Mouse (Mus musculus): Measurements from ENCODE around the gene Bnip1. TPM values are rescaled to one million over a fixed set of nuclear protein-coding genes. Genes with fewer than 3 reads are reported as not detected.
A peak's percentile ranks its signal among the peaks of the same experiment; 100 is the strongest.

Bnip1 gene
- polyA plus RNA-seq (2015; fragmentation: Nextera tagmentation; extraction: Ambion mirVana): 56.8 and 56.9 TPM in 2 replicates

DNA sequence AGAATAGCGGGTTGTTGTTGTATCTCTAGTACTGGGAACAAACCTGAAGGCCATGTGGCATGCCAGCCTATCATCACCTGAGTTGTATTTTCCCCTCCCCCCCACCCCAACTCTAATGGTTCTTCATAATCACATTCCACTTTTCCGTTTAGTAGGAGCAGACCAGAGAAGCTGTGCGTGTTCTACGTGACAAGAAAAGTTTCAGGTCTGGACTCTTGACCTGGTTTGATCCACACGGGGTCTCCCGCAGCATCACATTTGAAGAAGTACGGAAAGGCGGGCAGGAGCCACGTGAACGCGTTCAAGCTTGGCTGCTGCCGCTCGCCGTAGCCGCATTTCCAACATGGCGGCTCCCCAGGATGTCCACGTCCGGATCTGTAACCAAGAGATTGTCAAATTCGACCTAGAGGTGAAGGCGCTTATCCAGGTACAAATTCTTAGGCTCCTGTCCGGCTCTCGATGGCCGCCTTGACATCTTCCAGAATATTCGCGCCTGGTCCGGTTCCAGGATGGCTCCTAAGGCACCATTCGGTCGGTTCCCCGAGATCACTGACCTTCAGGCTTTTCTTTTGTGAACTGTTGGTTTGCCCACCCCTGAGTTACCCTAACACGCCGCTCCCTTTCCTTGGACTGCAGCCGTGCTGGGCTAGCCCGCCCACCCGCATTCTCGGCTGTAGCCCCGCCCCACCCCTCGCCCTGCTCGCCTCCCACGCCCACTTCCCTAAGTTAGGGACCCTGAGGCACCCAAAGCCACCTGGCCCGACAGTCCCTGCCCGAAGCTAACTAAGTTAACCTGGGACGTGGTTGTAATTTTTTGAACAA lies at the start of gene Bnip1:
Gene Bnip1 (plus strand): TSS at position 317 of the 822 bp plus-strand sequence.
- H3K4me3 ChIP-seq (ENCODE audit: low read length): peak within 1 kb of the TSS; percentile 79
- no peaks in the 10 kb centered on the region for H3K9me3 ChIP-seq (replicated peaks; ENCODE audit: control insufficient read depth, low read length)
- peaks cover 16% of the 10 kb centered on the region for H3K36me3 ChIP-seq (ENCODE audit: control insufficient read depth, insufficient read depth)
- ATAC-seq (replicated peaks; ENCODE audit: extremely low read depth, insufficient read depth, low FRiP score): peak; percentile 89
- H3K9ac ChIP-seq (ENCODE audit: low read length): peak within 1 kb of the TSS; percentile 87
- peaks cover 9% of the 10 kb centered on the region for H3K4me1 ChIP-seq (ENCODE audit: control insufficient read depth, insufficient read depth, low read length)
- H3K4me2 ChIP-seq (ENCODE audit: low read depth, low read length): peak within 1 kb of the TSS; percentile 66
- WGBS: under 1% methylated on average over 42 of the region's 42 CpGs
- no peaks in the 10 kb centered on the region for H3K27me3 ChIP-seq (ENCODE audit: control insufficient read depth, insufficient read depth, low read length)
- H3K27ac ChIP-seq (ENCODE audit: low read length): peak within 1 kb of the TSS; percentile 93

- Histone ChIP-seq H3K9me3 (replicated peaks; ENCODE audit: control insufficient read depth, low read length) (no peaks in the 10 kb centered on the region), H3K27me3 (ENCODE audit: control insufficient read depth, insufficient read depth, low read length) (no peaks in the 10 kb centered on the region), H3K4me2 (ENCODE audit: low read depth, low read length) (no peak overlapping the region), H3K27ac (ENCODE audit: low read length) (no peak overlapping the region), H3K4me1 (ENCODE audit: control insufficient read depth, insufficient read depth, low read length) (no peaks in the 10 kb centered on the region), H3K4me3 (ENCODE audit: low read length) (no peak overlapping the region), H3K9ac (ENCODE audit: low read length) (no peak overlapping the region), H3K36me3 (ENCODE audit: control insufficient read depth, insufficient read depth) (no peaks in the 10 kb centered on the region)
- WGBS: 69% methylated on average over 4 of the region's 4 CpGs
- ATAC-seq (replicated peaks; ENCODE audit: extremely low read depth, insufficient read depth, low FRiP score): no peak
Measured at GRCm38 (mm10) chr17:26742581-26742980, 38.3 kb upstream of the Bnip1 start.

- WGBS: 56% methylated on average over 1 of the region's 1 CpGs
- Histone ChIP-seq H3K9ac (ENCODE audit: low read length) (no peak overlapping the region), H3K4me1 (ENCODE audit: control insufficient read depth, insufficient read depth, low read length) (no peaks in the 10 kb centered on the region), H3K27ac (ENCODE audit: low read length) (no peak overlapping the region), H3K4me3 (ENCODE audit: low read length) (no peak overlapping the region), H3K36me3 (ENCODE audit: control insufficient read depth, insufficient read depth) (no peaks in the 10 kb centered on the region), H3K9me3 (replicated peaks; ENCODE audit: control insufficient read depth, low read length) (no peaks in the 10 kb centered on the region), H3K27me3 (ENCODE audit: control insufficient read depth, insufficient read depth, low read length) (no peaks in the 10 kb centered on the region), H3K4me2 (ENCODE audit: low read depth, low read length) (no peak overlapping the region)
- ATAC-seq (replicated peaks; ENCODE audit: extremely low read depth, insufficient read depth, low FRiP score): no peak
Measured at GRCm38 (mm10) chr17:26743294-26743693, 37.6 kb upstream of the Bnip1 start.

GRCm38 (mm10) chr17:26749975-26750374 lies 30.9 kb upstream of the Bnip1 start:
- Histone ChIP-seq H3K9me3 (replicated peaks; ENCODE audit: control insufficient read depth, low read length) (no peaks in the 10 kb centered on the region), H3K27ac (ENCODE audit: low read length) (no peak overlapping the region), H3K36me3 (ENCODE audit: control insufficient read depth, insufficient read depth) (no peaks in the 10 kb centered on the region), H3K4me1 (ENCODE audit: control insufficient read depth, insufficient read depth, low read length) (no peaks in the 10 kb centered on the region), H3K27me3 (ENCODE audit: control insufficient read depth, insufficient read depth, low read length) (no peaks in the 10 kb centered on the region), H3K9ac (ENCODE audit: low read length) (no peak overlapping the region), H3K4me2 (ENCODE audit: low read depth, low read length) (no peak overlapping the region), H3K4me3 (ENCODE audit: low read length) (no peak overlapping the region)
- ATAC-seq (replicated peaks; ENCODE audit: extremely low read depth, insufficient read depth, low FRiP score): no peak
- 86% methylated on average over 3 of the region's 3 CpGs for WGBS

DNA sequence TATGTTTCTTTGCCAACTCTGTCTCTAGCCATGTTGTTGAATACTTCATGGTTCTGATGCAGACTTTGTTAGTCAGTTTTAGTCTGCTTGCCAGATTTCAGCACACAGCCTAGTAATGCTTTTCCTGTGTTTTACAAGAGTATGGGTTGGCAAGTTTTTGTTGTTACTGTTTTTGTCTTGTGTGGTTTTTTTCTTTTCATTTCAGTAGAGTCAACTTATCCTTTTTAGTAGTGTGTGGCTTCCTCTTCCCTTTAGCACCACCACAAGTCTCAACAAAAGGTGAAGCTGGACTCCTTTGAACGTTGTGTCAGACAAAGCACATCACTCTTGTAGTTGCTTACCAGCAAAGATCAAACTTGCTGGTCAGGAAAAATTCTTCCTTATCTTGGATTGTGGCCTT lies 28.6 kb upstream of the Bnip1 start:
- H3K4me3 ChIP-seq (ENCODE audit: low read length): no peak overlapping the region
- no peaks in the 10 kb centered on the region for H3K9me3 ChIP-seq (replicated peaks; ENCODE audit: control insufficient read depth, low read length)
- no peak overlapping the region for H3K9ac ChIP-seq (ENCODE audit: low read length)
- WGBS: 70% methylated on average over 1 of the region's 1 CpGs
- ATAC-seq (replicated peaks; ENCODE audit: extremely low read depth, insufficient read depth, low FRiP score): no peak
- no peak overlapping the region for H3K4me2 ChIP-seq (ENCODE audit: low read depth, low read length)
- no peaks in the 10 kb centered on the region for H3K36me3 ChIP-seq (ENCODE audit: control insufficient read depth, insufficient read depth)
- H3K4me1 ChIP-seq (ENCODE audit: control insufficient read depth, insufficient read depth, low read length): no peaks in the 10 kb centered on the region
- H3K27ac ChIP-seq (ENCODE audit: low read length): no peak overlapping the region
- no peaks in the 10 kb centered on the region for H3K27me3 ChIP-seq (ENCODE audit: control insufficient read depth, insufficient read depth, low read length)

GRCm38 (mm10) chr17:26753476-26753875 lies 27.4 kb upstream of the Bnip1 start:
- Histone ChIP-seq H3K9me3 (replicated peaks; ENCODE audit: control insufficient read depth, low read length) (no peaks in the 10 kb centered on the region), H3K27ac (ENCODE audit: low read length) (no peak overlapping the region), H3K9ac (ENCODE audit: low read length) (no peak overlapping the region), H3K27me3 (ENCODE audit: control insufficient read depth, insufficient read depth, low read length) (no peaks in the 10 kb centered on the region), H3K4me3 (ENCODE audit: low read length) (no peak overlapping the region), H3K36me3 (ENCODE audit: control insufficient read depth, insufficient read depth) (no peaks in the 10 kb centered on the region), H3K4me2 (ENCODE audit: low read depth, low read length) (no peak overlapping the region), H3K4me1 (ENCODE audit: control insufficient read depth, insufficient read depth, low read length) (no peaks in the 10 kb centered on the region)
- ATAC-seq (replicated peaks; ENCODE audit: extremely low read depth, insufficient read depth, low FRiP score): no peak
- WGBS: 84% methylated on average over 2 of the region's 2 CpGs

- no peaks in the 10 kb centered on the region for H3K9me3 ChIP-seq (replicated peaks; ENCODE audit: control insufficient read depth, low read length)
- H3K4me2 ChIP-seq (ENCODE audit: low read depth, low read length): no peak overlapping the region
- 83% methylated on average over 5 of the region's 5 CpGs for WGBS
- H3K36me3 ChIP-seq (ENCODE audit: control insufficient read depth, insufficient read depth): peaks cover 7% of the 10 kb centered on the region
- no peak overlapping the region for H3K9ac ChIP-seq (ENCODE audit: low read length)
- no peak for ATAC-seq (replicated peaks; ENCODE audit: extremely low read depth, insufficient read depth, low FRiP score)
- H3K4me3 ChIP-seq (ENCODE audit: low read length): no peak overlapping the region
- no peak overlapping the region for H3K27ac ChIP-seq (ENCODE audit: low read length)
- H3K4me1 ChIP-seq (ENCODE audit: control insufficient read depth, insufficient read depth, low read length): no peaks in the 10 kb centered on the region
- no peaks in the 10 kb centered on the region for H3K27me3 ChIP-seq (ENCODE audit: control insufficient read depth, insufficient read depth, low read length)
Measured at GRCm38 (mm10) chr17:26767100-26767753, 13.6 kb upstream of the Bnip1 start.

- H3K36me3 ChIP-seq (ENCODE audit: control insufficient read depth, insufficient read depth): peaks cover 7% of the 10 kb centered on the region
- H3K4me3 ChIP-seq (ENCODE audit: low read length): no peak overlapping the region
- WGBS: 91% methylated on average over 2 of the region's 2 CpGs
- no peak overlapping the region for H3K9ac ChIP-seq (ENCODE audit: low read length)
- H3K4me1 ChIP-seq (ENCODE audit: control insufficient read depth, insufficient read depth, low read length): no peaks in the 10 kb centered on the region
- no peak overlapping the region for H3K4me2 ChIP-seq (ENCODE audit: low read depth, low read length)
- no peak overlapping the region for H3K27ac ChIP-seq (ENCODE audit: low read length)
- H3K9me3 ChIP-seq (replicated peaks; ENCODE audit: control insufficient read depth, low read length): no peaks in the 10 kb centered on the region
- no peak for ATAC-seq (replicated peaks; ENCODE audit: extremely low read depth, insufficient read depth, low FRiP score)
- no peaks in the 10 kb centered on the region for H3K27me3 ChIP-seq (ENCODE audit: control insufficient read depth, insufficient read depth, low read length)
Measured at GRCm38 (mm10) chr17:26767754-26768124, 13.1 kb upstream of the Bnip1 start.

GRCm38 (mm10) chr17:26776211-26776610 lies 4.7 kb upstream of the Bnip1 start:
- ATAC-seq (replicated peaks; ENCODE audit: extremely low read depth, insufficient read depth, low FRiP score): no peak
- H3K9ac ChIP-seq (ENCODE audit: low read length): no peak overlapping the region
- no peaks in the 10 kb centered on the region for H3K27me3 ChIP-seq (ENCODE audit: control insufficient read depth, insufficient read depth, low read length)
- 0 out of 2 replicates have a peak, but pooled peaks cover 2% of the 10 kb centered on the region for H3K4me1 ChIP-seq (ENCODE audit: control insufficient read depth, insufficient read depth, low read length)
- no peak overlapping the region for H3K4me2 ChIP-seq (ENCODE audit: low read depth, low read length)
- H3K4me3 ChIP-seq (ENCODE audit: low read length): no peak overlapping the region
- H3K9me3 ChIP-seq (replicated peaks; ENCODE audit: control insufficient read depth, low read length): no peaks in the 10 kb centered on the region
- H3K36me3 ChIP-seq (ENCODE audit: control insufficient read depth, insufficient read depth): peaks cover under 1% of the 10 kb centered on the region; the same call in 1 of the 2 replicates
- WGBS: 66% methylated on average over 10 of the region's 10 CpGs
- no peak overlapping the region for H3K27ac ChIP-seq (ENCODE audit: low read length)
